Mouse (Mus musculus) MEL-GATA-1-ER (cell line): ENCODE results near the gene Lsm7.

Experiments used
- DNase-seq: peaks from one replicate; pipeline ENCODE4 v3.0.0-alpha.2; 2012; ENCODE audit warnings: low read depth; ENCODE audit errors: extremely low read depth

Gene Lsm7

GRCm38 (mm10) chr10:80814800-80815199, 40.2 kb downstream of the Lsm7 start:
- no peak for DNase-seq

- no peak for DNase-seq
These were observed 41.6 kb downstream of the Lsm7 start, which contains the start of gene Jsrp1 for GRCm38 (mm10) chr10:80813366-80813765. Jsrp1 (minus strand) TSS chr10:80813498.

- DNase-seq: no peak
These were observed 42.5 kb downstream of the Lsm7 start for GRCm38 (mm10) chr10:80812391-80813041.

GRCm38 (mm10) chr10:80810084-80810483, 44.9 kb downstream of the Lsm7 start:
- no peak for DNase-seq

GRCm38 (mm10) chr10:80808985-80809632, 45.9 kb downstream of the Lsm7 start:
- no peak for DNase-seq

GRCm38 (mm10) chr10:80808099-80808984, 46.7 kb downstream of the Lsm7 start:
- no peak for DNase-seq

- no peak for DNase-seq
These were observed 47.9 kb downstream of the Lsm7 start for GRCm38 (mm10) chr10:80807057-80807627.

- no peak for DNase-seq
These were observed 48.5 kb downstream of the Lsm7 start for GRCm38 (mm10) chr10:80806341-80807056.

GRCm38 (mm10) chr10:80805925-80806324, 49.1 kb downstream of the Lsm7 start:
- peak; percentile 40 for DNase-seq

GRCm38 (mm10) chr10:80805322-80805721, 49.7 kb downstream of the Lsm7 start:
- no peak for DNase-seq

GRCm38 (mm10) chr10:80804916-80805315, 50.1 kb downstream of the Lsm7 start, which contains the start of gene Amh:
Amh (plus strand) TSS chr10:80805243.
- DNase-seq: no peak

GRCm38 (mm10) chr10:80804340-80804739, 50.7 kb downstream of the Lsm7 start:
- DNase-seq: no peak

- DNase-seq: no peak
These were observed 52.0 kb downstream of the Lsm7 start for GRCm38 (mm10) chr10:80802996-80803395.
